Mouse (Mus musculus): Measurements from ENCODE around the gene Lrrc25.

DNA sequence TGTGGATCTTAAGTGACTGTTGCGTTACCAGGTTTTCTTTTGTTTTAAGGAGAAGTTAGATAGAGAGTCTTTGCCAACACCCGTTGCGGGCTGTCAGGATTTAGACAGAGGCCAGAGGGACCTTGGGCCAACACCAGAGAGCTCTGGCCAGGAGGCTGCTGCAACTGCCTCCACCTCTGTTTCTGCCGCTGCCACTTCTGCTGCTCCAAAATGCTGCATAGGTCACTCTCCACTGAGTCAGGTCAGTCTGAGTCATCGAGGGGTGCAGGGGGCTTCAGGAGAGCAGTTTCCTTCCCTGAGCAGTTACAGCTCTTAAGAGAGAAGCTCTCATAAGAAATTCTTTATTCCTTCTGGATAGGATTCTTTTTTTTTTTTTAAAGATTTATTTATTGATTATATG lies 11.1 kb downstream of the Lrrc25 start:
- no peak for TF ChIP-seq CTCF (IDR thresholded peaks at IDR 0.05; ENCODE audit: extremely low read depth, insufficient read depth, low read length)
- no peak for TF ChIP-seq POLR2A (IDR thresholded peaks at IDR 0.05; ENCODE audit: extremely low read depth, insufficient read depth, low read length)

All from cortical plate, adult 2 months (tissue).